Mouse (Mus musculus): ENCODE results near the gene Olfr1457.

GRCm38 (mm10) chr19:13093908-13094307 is 3.8 kb downstream of the Olfr1457 start:
- TF ChIP-seq CTCF (IDR thresholded peaks at IDR 0.05): no peak
- TF ChIP-seq EP300 (IDR thresholded peaks at IDR 0.05): no peak
